Mouse (Mus musculus) heart, postnatal 4 days (tissue): ENCODE results near the gene Lhfp. TPM values are rescaled to one million over a fixed set of nuclear protein-coding genes. Genes with fewer than 3 reads are reported as not detected.
A peak's percentile ranks its signal among the peaks of the same experiment; 100 is the strongest.

Experiments
- DNase-seq: peaks from one replicate; pipeline ENCODE4 v3.0.0; 2021
- total RNA-seq, 2 experiments: library from RNA; stranded (reverse); gene quantifications; 2 replicates each; pipeline ENCODE4 v1.2.3; 2021

The Lhfp gene
- 10 to 100 TPM; 76.4 to 79.6 TPM for total RNA-seq

DNA sequence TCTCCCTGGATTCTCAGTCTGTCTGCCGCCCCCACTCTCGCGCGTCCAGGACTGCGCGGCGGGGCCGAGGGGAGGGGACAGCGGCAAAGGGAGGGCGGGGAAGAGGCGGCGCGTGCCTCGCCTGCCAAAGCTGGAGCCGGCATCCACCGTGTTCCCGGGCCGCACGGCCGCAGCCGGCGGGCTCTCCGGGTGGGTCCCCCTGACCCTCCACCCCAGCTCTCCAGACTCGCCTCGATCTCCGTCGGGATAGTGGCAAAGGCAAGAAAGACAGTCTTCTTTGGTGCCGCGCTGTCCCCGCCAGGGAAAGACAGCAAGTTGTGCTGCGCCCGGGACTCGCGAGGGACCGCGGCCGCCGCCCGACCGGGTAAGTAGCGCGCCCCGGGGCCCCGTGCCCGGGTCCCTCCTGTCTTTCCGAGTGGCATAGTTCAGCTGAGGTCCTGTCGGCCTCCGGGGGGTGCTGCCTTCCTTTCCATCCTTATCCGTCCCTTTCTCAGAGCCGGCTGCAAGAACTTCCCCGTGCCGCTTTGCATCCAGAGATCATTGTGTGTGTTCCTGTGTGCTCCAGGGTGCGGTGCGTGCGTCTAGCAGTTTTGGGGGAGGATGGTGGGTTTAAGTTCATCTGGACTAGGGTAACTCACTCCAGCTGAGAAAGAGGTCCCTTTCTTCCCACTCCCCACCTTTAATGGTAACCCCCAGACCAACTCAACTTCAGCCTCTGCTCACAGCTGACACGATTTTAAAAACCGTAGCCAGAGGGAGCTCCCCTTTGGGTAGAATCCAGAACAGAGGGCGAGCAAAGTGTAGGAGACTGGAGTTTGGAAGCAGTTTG lies at the start of gene Lhfp:
Gene Lhfp, plus strand, starts transcription at position 118 of the 829 bp plus-strand sequence.
- peak; percentile 86 for DNase-seq

DNA sequence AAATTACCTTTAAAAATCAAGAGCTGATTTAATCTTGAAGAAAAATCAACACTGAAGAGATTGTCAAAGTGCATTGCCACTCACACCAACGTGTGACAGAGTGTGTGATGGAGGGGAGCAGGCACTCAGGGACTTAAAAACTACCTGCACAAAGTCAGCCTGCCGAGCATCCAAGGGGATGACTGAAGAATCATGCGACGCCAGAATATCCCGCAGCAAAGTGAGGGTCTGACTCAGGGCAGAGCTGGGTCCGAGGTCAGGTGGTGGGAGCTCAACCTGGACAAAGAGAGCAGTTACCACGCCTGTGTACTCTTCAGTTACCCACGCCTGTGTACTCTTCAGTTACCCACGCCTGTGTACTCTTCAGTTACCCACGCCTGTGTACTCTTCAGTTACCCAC lies 48.0 kb upstream of the Lhfp start:
- no peak for DNase-seq

DNA sequence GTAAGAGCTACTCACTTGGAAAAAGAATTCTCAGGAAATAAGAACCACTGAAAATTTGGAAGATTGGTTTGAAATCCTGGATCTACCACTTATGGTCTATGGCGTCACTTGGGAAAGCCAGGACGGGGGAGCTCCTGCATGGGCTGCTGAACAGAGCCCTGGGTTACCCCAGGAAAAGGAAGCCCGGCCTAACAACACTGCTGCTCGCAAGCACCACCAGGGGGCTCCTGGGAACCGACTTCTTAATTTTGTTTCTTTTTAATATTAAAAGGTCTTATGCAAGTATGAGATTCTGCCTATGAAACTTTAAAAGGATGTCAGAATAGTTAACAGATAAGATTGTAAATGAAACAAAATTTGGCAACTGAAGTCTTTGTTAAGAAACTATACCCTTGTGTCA lies 46.7 kb upstream of the Lhfp start:
- DNase-seq = no peak

DNA sequence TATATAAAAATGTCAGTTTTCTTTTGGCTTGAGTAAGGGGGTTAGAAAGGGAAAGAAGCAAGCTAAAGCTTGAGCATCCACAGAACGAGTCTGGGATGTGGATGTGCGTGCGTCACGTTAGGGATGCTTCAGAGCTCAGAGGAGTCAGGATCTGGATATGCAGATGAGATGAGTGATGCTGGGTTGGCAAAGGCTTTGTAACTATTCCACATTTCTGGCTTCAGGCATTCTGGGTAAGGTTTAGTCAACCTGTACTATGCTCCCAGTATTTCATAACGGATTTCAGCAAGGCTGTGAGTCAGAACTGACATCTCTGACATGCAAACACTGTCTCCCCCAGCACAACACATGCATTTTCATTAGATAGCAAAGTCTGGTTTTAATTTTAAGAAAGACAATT lies 44.7 kb upstream of the Lhfp start:
- DNase-seq = no peak

DNA sequence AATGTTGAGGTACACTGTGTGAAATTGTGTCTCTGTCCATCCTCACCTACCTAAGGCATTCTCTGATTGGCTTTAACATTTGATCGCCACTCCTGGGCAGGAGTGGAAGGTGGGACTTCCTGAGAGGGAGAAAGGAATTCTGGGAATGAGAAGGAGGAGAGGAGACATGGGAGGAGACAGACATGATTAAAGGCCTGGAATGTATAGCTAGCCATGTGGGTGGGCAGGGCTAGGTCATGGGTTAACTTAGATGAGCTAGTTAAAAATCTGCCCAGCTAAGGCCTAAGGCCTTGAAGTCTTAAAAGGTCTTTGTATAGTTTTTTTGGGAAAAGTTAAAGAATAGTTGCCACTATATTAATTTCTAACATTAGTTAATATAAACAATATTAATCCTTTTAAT lies 43.9 kb upstream of the Lhfp start:
- no peak for DNase-seq

DNA sequence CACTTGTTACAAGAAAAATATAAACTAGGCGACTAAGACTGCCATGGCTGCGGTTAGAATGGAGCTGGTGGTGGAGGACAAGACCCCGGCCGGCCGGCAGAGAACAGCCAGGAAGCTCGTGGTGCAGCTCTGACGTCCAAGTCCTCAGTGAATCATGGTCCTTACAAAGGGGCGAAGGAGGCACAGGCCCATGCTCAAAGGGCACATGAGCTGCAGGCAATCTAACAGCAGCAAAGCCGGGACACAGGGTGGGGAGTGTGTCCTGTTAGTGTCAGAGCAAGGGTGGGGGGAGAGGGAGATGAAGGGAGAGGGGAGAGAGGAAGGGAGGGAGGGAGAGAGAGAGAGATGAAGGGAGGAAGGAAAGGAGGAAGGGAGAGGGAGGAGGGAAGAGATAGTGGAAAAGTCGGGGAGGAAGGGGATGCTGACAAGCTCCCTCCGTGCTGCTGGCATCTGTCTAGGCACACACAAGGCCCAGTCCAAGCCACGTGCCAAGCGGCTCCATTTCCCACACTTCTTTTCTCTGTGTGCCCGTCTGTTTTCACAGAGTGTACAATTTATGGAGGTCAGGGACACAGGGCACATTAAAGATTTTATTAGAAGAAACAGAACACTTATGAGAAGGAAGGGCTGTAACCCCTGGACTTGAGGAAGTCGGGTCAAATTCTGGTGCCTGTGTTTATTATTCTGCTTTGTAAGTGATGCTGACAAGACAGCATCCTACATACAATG lies 42.1 kb upstream of the Lhfp start:
- DNase-seq = no peak

DNA sequence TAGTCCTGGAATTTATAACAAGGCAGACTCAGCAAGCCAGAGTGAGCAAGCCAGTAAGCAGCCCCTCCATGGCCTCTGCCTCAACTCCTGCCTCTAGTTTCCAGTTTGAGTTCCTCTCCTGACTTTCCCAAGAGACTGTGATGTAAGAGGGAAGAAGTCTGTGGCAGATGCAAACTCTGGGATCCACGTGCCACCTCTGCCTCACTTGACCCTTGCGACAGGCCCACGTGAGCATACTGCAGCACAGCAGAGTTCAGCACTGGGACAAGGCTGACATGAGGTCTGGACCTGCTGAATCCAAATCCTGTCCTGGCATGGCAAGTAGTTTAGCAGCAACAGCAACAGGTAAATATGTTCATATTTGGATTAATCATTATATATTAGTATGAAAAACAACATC lies 41.3 kb upstream of the Lhfp start:
- DNase-seq = no peak

DNA sequence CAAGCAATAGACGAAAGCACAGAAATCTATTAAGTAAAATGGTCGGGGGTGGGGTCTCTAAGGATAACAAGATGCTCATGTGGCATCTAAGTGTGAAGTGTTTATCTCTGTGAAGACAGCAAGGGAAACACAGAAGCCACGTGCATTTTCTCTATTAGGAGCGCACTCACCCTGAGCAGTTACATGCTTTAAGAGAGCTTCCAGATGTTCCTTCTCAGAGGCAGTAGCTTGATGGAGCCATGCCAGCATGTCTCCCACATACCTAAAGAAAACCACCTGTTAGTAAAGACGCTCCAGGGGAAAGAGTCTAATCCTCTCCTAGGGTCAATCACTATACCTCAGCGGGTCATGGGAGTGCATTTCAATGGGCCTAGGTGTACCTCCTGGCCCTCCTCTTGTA lies 39.3 kb upstream of the Lhfp start:
- no peak for DNase-seq

DNA sequence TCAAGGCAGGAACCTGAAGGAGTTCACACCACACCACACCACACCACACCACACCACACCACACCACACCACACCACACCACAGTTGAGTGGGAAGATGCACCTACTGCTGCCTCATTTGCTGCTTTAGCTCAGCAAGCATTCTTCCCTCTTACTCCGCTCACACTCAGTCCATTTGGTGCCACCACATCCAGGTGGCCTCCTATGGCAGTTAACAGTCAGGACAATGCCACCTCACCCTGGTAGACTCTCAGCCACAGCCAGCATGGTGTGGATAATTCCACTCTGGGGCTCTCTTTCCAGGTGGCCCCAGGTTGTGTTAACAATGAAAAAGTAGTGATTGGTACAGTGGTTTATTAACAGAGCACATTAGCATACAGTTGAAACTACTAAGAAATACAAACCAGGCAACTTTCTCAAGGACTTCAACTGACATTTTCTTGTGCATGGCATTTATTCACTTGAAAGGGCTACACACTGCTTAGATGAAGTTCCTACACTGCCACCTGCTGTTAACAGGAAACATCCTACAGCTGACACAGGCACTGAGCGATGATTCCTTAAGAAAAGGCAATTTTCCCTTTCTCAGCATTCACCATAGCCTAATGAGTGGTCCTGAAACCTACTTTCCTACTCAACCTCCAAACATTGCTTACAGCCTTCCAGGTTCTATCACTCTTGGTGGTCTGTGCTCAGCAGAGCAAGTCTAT lies 36.8 kb upstream of the Lhfp start:
- DNase-seq = peak; percentile 33

DNA sequence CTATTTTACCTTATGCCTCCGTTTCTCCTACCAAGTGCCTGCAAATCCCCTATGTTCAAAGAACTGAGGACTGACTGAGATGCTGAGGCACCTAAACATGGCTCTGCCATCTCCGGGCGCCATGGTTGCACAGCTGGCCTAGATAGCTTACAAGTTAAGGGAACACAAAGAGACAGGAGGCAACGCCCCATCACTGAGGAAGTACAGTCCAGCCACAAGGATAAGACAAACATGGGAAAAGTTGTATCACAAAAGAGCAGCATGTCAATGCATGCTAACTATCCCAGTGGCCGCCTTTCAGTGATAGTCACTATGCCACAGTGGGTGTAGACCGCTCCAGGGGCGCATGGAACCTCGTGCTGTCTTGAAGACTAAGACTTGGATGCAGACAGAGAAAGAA lies 33.9 kb upstream of the Lhfp start:
- DNase-seq = no peak

DNA sequence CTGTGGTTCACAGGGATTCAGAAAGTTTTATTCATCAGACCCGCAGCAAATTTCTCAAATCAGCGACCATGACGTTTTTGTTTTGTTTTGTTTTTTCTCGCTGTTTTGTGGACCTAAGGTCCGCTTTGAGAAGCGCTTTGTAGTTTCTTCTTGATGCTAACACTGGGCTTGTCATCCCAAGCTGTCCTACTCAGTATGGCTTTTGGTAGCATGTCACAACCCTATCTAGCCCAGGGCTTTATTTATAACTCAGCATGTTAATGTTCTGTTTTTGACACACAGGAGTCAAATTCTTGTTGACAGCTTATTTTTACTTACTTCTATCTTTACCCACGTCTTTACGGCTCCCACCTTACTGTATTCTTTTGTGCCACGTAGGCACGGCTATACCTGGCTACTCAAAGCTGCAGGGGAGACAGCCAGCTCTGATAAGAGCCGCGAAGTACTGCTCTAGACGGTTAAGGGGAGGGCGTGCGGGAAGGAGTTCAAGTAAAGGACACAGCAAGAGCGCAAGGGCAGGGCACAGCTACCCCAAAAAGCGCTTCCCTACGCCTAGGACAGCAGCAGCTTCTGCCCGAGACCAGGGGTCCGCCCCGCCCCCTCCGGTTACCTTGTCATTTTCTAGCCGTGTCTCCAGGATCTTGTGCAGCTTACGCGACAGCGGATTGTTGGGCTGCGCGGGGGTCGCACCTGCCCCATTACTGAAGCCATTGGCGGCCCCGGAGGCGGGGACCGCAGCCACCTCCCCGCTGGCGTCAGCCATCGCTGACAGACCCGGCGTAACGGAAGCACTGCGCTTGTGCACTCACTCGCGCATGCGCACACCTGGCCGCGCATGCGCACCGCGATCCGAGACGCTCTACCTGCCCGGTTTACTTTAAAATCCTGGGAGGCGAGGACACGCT lies 24.6 kb upstream of the Lhfp start, which contains the start of gene Cog6:
Gene Cog6, minus strand, starts transcription at position 802 of the 905 bp plus-strand sequence.
- DNase-seq = peak; percentile 85

DNA sequence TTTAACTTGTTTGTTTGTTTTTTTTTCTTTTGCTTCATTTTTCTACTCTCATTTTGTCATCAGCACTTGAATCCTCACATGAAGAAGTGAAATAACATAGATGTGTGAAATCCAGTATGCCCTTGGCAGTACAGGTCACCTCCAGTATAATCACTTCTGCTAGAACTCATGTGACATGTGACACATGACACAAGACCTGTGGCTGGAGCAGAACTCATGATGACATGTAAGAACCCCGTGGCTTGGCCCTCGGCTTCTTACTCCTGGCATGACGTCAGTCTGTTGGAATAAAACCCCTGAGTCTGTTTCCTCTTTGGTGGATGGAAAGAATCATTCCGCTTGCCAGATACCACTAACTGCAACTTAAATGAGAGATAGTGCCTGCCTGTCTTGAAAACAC lies 14.0 kb upstream of the Lhfp start:
- DNase-seq = no peak

DNA sequence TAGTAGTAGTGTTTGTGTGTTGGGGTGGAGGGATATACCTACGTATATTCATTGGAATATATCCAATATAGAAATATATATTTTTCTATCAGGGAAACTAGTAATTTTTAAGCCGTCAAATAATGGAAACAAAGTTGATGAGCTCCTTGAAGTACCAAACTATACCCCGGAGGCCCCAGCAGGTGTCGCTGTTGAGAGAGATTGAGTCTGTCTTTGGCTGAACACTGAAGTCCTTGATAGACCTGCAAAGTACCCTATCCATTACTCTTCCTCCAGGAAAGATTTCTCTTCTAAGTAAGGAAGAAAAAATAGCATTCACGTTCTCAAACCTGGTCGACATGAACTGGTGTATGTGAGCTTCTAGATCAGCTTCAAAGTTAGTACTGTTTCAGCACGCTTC lies 12.3 kb upstream of the Lhfp start:
- DNase-seq = peak; percentile 84

DNA sequence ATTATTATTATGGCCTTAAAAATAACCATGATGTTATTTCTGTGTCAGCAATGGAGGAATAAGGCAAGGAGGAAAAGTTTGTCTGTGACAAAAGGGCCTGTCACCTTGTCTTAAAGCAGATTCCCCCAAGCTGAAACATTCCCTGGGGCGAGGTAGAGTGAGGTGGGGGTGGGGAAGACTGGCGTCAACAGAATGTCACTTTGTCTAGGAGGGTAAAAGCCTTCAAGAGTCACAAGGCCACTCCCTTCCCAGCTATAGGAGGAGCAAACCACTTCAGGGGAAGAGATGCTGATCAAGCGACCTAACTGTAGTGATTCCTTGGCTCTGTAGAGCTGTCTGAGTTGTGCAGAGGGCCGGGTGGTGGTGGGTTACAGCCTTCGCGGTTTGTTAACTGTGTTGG lies 9.7 kb upstream of the Lhfp start:
- no peak for DNase-seq

DNA sequence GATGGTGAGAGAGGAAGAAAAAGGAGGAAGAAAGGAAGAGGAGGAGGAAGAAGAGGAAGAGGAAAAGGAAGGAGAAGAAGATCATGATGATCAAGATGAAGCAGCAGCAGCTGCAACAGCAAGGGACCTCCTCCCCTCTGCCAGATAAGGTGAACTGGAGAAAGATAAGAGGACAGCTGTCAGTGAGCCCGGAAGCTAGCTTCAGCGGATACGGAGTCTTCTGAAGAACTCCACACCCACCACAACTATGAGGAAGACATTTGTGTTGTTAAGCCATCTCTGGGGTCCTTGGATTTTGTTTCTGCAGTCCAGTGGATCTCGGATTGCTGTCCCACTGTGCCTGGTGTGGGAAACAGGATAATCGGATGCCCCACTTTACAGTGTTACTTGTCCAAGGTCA lies 8.9 kb upstream of the Lhfp start:
- no peak for DNase-seq

DNA sequence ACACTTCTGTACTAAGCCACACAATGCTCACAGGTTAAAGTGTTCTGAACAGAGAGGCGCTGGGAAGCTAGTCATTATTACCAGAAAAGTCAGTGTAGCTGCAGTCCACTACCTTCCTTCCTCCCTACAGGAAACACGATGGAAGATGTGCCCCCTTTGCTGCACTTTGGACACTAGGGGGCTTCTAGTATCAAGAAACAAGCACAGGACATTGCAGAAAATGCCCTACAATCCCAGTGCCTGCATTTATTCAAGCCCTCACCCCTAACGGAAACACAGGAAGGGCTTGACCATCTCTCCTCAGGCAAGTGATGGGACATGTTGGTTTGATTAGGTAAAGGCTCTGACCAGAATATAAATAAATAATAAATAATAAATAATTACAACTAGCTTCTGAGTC lies 7.9 kb upstream of the Lhfp start:
- peak; percentile 53 for DNase-seq

DNA sequence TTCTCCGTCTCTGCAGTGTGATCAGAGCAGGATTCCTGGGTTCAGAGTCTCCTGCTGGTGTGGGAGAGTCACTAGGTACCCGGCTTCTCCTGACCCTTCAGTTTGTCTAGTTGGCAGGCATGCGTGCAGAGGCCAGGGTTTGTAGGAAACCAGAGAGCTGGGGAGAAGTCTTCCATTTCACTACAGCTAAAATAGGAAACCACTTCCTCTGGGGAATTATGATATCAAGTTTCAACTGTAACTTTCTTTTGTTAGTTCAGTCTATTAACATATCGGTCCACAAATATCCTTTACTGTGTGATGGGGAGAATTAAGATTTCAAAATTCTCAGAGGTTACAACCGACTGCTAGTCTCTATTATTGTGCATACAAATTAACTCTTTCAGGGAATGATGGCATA lies 5.3 kb upstream of the Lhfp start:
- no peak for DNase-seq

DNA sequence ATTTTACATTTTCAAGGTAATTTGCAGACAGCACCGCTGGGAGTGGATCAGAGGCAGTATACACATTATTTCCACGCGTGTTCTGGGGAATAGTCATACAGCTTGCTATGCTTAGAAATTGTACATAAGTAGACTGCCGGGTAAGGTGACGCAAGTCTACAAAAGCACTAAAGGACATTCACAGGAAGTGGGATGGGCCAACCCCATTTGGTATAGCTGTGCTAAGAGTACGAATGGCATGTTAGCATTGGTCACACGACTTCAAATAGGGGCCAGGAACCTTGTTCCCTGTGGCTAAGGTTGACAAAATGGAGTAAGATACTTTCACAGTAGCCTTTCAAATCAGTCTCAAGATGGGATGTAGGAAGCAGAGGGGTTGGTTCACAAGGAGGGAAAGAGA lies 4.4 kb upstream of the Lhfp start:
- no peak for DNase-seq

DNA sequence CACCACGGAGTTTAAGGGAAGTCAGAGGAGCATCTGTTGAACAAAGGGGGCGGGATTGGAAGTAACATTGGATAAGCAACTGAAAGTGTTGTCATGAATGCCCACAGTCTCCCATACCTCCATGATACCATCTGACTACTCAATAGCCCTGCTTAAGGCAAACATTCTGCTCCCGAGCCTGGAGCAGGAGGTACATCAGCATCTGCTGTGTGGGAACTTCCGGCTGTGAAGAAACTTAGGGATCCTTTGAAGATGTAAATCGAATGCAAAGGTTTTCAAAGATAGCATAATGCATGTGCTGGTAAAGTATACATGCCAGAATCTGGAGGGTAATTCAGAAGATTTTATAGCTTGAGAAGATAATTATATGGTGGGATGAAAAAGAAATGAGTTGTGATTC lies 2.4 kb upstream of the Lhfp start:
- DNase-seq = no peak

DNA sequence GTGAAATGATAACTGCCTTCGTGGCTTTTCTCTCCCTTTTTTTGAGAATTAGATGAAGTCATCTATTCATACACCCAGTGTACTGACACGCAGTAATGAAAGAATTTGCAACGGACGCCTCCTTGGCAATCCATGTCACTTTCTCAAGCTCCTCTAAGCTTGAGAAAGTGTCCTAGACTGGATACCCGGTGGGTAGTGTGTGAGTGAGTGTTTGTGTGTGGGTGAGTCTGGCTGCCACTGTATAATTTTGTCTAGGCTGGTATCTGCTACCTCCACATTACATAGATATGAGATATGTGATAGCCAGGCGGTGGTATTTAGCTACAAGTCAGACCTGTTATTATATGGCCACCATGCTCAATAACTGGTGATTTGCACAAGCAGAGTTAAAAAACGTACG lies 1.6 kb upstream of the Lhfp start:
- no peak for DNase-seq

DNA sequence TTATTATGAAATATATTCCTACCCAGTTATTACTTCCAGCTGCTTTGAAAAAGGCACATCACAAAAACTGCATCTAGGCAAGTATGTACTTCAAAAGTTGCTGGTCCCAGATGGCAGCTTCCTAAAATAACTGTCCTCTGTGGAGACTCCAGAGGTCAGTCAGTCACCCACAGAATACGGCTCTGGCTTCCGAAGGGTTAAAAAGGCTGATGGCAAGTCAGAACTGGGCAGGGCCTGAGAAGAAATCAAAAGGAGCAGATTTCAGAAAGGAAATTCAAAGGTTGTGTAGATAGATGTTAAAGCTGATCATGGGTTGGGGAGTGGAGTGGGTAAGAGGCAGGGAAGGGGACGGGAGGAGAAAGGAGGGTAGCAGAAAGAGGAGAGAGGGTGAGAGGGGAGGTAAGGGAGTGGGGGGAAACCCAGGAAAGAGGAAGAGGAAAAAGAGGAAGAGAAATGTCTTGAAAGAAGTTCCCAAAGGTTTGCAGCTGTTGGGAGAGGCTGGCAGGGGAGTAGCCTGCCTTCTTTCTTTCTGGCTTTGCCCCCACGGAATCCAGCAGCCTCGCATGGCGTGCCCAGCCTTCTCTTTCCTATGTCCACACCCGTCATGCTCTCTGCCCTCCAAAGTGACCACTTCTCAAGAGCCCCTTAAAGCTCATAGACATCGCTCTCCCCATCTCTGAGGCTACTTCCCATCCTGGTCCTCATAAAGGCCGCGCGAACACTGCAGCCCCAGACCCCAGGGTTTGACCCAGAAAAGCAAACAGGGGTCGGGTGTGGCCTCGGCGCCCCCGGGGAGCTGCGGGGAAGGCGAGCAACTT lies 526 bp upstream of the Lhfp start:
- DNase-seq = no peak

DNA sequence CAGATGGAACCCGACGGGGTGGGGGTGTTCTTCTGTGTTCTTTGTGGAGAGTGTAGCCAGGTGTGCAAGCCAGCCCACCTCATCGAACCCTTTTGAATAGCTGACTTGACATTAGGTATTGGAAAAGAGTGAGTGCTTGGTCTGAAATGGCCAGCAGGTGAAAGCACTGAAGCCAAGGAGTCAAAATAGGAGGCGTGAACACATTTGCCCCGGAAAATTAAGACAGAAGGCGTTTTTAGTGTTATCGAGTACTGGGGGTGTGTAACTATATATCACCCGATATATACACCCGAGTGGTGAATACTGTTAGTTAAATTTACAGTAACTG lies 876 bp downstream of the Lhfp start:
- no peak for DNase-seq
